Mouse (Mus musculus) kidney, postnatal 14 days (tissue): ENCODE data around the gene Apc2.
"Not testable (repeated sequence)": the region's sequence is repeated elsewhere in the genome, so short reads cannot be mapped to it uniquely, and the experiment has no call there.

Source experiments
- DNase-seq: peaks from one replicate; pipeline ENCODE4 v3.0.0; 2022; ENCODE audit warnings: mixed read lengths

Gene Apc2

DNA sequence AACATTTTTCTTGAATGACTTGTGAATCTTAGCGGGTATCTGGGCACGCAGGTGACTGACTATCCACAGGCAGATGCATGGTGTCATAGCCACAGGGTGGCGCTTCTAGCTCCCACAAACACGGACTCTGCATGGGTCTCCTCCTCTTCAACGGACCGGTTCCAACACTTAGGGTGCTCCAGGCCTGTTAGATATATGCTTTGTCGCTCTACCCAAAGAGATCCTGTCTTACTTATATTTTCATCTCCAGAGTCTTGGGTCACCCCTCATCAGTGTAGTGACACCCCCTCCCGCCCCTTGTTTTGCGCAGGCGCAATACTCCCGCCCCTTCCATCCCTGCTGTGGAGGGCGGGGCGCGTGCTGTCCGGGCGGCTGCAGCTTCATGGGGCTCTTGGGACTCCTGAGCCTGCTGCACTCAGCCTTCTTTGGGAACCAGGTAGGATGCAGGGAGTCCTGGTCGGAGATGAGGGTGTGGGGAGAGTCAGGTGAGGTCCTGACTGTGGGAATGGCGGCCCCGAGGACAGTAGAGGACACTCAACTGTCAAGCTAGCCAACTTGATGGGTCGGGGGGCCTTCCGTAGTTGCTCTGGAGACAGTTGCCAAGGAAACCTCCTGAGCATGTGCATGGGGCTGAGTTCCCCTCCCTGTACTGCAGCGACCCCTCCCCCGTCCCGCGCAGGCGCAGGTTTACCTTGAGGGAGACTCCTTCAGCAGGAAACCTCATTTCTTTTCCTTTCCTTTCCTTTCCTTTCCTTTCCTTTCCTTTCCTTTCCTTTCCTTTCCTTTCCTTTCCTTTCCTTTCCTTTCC is at the start of gene Apc2:
TSS of gene Apc2 (plus strand) at position 360 of the 808 bp plus-strand sequence.
- DNase-seq, result peak; percentile 82

- DNase-seq, result peak; percentile 44
Measured at GRCm38 (mm10) chr10:80247849-80248248, 47.9 kb upstream of the Apc2 start.

DNA sequence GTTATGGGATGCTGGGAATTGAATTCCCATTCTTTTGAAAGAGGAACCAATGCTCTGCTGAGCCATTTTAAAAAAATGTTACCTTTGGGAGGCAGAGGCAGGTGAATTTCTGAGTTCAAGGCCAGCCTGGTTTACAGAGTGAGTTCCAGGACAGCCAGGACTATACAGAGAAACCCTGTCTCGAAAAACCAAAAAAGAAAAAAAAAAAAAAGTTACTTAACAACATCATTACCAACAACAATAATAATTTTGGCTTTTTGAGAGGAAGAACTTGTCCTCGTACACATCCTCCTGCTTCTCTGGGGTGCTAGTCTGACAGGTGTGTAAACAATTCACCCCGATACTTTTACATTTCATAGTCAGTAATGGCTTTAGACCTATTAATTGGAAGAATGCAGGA is 47.3 kb upstream of the Apc2 start:
- not testable (repeated sequence) for DNase-seq

DNA sequence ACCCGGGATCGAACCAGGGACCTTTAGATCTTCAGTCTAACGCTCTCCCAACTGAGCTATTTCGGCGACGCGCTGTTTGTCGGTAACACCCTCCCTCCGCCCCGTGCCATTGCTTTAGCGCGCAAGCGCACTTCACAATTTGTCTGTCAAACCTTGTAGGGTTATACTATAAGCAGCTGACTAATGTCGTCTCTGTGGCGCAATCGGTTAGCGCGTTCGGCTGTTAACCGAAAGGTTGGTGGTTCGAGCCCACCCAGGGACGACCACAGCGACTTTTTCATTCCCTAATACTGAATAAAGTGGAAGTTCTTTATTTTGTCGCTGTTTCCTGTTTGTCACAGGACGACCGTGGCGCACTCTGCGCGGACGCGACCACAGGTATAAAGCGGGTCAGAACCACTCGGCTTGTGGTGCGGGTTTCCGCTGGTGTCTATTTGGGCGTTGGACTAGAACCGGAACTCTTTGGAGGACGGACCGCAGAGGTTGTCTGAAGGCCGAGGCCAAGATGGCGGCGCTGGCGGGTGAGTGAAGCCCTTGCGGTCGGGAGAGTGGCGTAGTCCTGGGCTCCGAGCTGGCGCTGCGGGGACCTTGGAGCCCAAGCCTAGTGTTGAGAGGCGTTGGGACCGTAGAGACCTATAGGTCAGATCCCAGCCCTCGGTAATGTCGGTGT is 46.7 kb upstream of the Apc2 start, which contains the start of gene Ndufs7:
TSS of gene Ndufs7 (plus strand) at position 151 of the 670 bp plus-strand sequence.
- peak; percentile 96 for DNase-seq

- no peak for DNase-seq
Measured at GRCm38 (mm10) chr10:80250059-80250458, 45.7 kb upstream of the Apc2 start.

- no peak for DNase-seq
Measured at GRCm38 (mm10) chr10:80250573-80250972, 45.2 kb upstream of the Apc2 start.

- DNase-seq, result no peak
Measured at GRCm38 (mm10) chr10:80252011-80252410, 43.8 kb upstream of the Apc2 start.

- no peak for DNase-seq
Measured at GRCm38 (mm10) chr10:80252493-80253274, 43.1 kb upstream of the Apc2 start.

GRCm38 (mm10) chr10:80253551-80253950 is 42.2 kb upstream of the Apc2 start:
- DNase-seq, result no peak

- no peak for DNase-seq
Measured at GRCm38 (mm10) chr10:80254331-80255297, 41.2 kb upstream of the Apc2 start.

DNA sequence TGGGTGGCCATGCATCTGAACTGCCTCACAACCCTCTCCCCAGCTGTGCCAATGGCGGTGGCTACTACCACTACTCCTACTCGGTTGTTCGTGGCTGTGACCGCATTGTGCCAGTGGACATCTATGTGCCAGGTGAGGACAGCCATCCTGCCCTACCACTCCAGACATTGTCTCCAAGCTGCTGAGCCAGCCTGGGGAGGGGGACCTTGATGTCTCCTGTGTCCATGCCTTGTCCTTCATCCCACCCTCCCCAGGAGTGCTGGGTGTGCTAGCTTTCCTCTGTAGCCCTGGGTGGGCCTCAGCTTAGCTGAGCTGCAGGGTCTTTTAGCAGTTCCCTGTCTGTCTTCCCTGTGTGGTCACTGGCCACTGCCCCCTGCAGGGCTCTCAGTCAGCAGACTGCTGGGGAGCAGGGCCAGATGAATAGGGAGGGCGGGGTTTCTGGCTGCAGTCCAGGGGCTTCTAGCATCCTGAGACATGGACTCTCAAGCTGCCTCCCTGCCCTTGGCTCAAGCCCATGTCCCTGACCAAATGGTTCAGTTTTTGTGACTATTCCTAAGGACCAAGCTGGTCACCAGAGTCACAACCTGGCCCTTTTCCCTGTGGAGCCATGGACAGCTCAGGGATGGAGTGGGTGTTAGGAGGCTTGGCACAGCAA is 39.8 kb upstream of the Apc2 start:
- peak; percentile 53 for DNase-seq

- DNase-seq, result no peak
Measured at GRCm38 (mm10) chr10:80257936-80258335, 37.8 kb upstream of the Apc2 start.

DNA sequence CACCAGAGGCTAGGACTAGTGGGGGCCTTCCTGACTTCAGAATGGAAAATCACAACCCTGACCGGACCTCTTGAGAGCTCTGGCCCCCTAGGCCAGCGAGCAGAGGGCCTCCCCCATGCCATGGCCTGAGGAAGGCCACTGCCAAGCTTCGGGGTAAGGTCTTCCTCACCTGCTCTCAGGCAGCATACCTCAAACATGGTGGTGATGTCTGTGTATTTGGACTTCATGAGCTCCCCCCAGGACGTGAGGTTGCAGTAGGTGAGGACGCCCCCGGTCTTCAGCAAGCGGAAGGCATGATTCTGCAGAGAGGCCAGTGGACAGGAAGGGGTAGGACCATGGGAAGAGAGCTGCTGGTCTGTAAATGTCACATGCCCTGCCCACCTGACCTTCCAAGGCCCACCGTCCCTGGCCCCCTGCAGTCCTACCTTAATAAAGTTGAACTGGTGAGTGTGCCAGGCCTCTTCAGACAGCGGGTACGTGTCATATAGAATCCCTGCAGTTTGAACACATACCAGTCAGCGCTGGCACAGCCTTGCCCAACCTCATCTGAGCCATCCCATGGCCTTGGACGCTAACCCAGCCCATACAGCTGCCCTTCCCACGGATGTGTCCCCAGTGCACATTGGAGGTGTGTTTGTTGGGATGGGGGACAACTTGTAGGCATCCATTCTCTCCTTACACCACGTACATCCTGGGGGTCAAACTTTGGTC is 36.9 kb upstream of the Apc2 start:
- no peak for DNase-seq

GRCm38 (mm10) chr10:80259463-80259805 is 36.3 kb upstream of the Apc2 start:
- no peak for DNase-seq

DNA sequence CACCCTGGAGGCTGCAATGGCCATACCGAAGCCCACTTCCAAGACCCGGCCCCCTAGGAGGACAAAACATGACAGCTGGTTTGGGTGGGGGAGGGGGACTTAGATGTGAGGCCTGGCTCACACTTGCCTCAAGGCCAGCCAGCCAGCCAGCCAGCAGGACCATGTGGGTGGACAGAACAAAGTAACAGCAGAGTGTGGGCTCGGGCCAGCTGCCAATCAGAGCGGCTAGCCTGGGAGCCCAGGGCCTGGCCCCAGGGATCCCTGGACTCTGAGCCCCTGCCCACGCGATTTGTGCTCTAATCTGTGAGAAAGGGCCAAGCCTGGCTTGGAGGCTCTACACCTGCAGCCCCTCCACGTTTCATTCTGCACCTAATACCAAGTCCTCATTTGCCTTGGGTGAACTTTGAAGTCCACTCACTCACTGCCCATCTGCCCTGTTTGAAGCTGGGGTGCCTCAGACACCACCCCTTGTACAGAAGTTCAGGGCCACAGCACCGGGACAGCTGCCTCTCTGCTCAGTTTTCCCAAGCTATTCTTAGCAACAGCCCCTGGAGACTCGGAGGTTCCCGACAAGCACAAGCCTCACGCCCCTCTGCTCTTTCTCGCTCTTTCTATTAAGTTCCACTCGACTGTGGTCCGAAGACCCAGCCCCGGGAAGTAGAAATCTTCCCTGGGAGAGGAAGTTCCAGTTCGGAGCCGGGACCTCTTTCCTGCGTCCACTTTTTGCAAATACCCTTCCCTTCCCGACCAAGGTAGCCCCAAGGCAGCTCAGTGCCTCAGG is 35.7 kb upstream of the Apc2 start:
- DNase-seq, result peak; percentile 84

DNA sequence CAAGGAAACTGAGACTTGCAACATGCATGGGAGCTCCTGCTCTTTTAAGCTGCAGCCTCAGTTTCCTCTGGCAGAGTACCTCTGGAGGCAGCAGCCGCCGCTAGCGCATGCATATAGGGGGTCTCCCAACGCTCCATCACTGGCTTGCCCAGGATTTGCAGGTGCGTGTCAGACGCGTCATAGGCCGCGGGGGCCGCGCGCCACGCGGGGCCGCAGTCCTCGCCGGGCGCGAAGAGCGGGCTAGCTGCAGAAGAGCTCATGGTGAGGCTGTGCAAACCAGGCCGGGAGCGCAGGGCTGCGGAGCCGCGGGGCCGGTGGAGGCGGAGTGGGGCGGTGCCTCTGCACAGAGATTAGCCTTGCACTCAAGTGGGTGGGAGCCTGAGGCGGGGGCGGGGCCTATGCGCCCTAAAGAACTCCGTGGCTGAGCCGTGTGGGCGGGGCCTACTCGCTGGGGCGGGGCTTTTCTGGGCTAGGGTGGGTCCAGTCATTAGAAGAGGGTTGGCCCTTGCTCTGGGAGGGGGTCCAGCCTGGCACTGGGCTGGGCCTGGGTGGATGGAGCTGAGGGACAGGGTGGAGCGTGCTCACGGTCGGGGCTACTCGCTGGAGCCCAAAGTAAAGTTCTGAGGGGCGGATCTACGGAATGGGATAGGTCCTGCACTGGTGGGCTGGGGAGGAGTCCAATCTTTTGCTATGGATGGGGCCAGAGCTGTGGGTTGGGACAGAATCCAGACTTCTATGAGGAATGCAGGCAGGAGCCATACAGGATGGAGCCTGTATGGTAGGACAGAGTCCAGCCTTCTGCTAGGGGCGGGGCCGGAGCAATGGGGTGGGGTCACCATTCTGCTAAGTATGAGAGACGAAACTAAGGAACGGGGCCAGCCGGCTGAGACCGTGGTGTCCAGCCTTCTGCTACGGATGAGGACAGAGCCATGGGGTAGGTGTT is 34.9 kb upstream of the Apc2 start, which contains the start of the genes Gamt and Dazap1:
TSS of gene Gamt (minus strand) at position 371 of the 943 bp plus-strand sequence.
TSS of gene Dazap1 (plus strand) at position 845 of the 943 bp plus-strand sequence.
- peak; percentile 99 for DNase-seq

DNA sequence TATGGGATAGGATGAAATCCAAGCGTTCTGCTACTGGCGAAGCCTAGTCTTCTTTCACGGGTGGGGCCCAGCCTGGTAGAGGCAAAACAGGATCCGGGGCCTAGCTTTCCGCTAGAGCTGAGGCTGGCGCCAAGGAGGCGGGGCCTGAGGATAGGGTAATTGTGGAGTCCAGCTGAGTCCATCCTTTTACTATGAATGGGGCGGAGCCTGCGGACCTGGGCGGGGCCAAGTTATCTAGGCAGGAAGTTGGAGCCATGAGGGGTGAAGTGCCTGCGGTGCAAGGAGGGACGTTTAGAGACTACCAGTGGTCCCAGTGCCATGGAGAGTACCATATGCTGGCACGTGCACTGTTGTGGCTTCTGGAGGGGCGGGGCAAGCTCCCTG is 34.2 kb upstream of the Apc2 start:
- DNase-seq, result peak; percentile 99

DNA sequence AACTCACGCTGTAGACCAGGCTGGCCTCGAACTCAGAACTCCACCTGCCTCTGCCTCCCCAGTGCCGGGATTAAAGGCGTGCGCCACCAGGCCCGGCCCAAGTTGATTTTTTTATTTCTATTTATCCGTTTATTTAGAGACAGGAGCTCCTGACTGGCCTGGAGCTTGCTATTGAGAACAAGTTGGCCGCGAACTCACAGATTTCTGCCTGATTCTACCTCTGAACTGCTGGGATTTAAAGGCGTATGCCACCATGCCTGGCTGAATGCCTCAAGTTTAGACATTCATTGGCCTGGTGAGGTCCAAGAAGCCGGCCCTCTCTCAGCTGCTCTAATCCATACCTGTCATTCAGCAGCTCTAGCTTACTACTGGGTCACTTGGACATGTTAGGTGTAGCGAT is 33.6 kb upstream of the Apc2 start:
- no peak for DNase-seq
